Mouse (Mus musculus) liver, adult 2 months (tissue): ENCODE results near the gene Sec22a.

Experiments
- CTCF ChIP-seq: fragments of 200-500 bp; IDR thresholded peaks from 2 replicates; pipeline ENCODE4 v1.5.1; 2011; ENCODE audit warnings: low read depth, low read length, control low read depth
- POLR2A ChIP-seq: fragments of 200-500 bp; IDR thresholded peaks from 2 replicates; pipeline ENCODE4 v1.6.1; 2011; ENCODE audit warnings: low read length, control low read depth; ENCODE audit not compliant: insufficient read depth; ENCODE audit errors: extremely low read depth

DNA sequence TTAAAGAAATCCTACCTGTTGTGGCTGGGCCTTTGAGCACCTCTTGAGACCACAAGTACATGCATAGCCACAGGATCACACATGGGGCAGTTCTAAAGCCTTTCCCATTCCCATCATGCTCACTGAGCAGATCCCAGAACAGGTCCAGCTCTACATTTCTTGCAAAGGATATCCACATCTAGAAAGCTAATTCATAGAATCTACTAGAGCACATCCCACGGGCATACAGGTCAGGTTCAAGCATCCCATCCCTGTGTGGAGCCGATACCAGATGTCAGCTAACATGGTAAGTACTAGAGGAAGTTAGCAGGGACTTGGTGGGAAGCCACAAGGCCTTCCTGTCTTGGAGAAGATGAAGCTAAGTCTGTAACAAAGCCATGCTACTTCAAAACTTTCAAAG lies 57.1 kb downstream of the Sec22a start:
- TF ChIP-seq CTCF: no peak
- TF ChIP-seq POLR2A: no peak
